Mouse (Mus musculus): ENCODE data around the gene Gm10719.
A peak's percentile ranks its signal among the peaks of the same experiment; 100 is the strongest.
"Not testable (repeated sequence)": the region's sequence is repeated elsewhere in the genome, so short reads cannot be mapped to it uniquely, and the experiment has no call there.

Gm10719 gene

GRCm38 (mm10) chr9:3026136-3026535 is 8.9 kb downstream of the Gm10719 start:
- not testable (repeated sequence) for DNase-seq

- not testable (repeated sequence) for DNase-seq
These were observed 9.5 kb downstream of the Gm10719 start for GRCm38 (mm10) chr9:3026741-3027140.

DNA sequence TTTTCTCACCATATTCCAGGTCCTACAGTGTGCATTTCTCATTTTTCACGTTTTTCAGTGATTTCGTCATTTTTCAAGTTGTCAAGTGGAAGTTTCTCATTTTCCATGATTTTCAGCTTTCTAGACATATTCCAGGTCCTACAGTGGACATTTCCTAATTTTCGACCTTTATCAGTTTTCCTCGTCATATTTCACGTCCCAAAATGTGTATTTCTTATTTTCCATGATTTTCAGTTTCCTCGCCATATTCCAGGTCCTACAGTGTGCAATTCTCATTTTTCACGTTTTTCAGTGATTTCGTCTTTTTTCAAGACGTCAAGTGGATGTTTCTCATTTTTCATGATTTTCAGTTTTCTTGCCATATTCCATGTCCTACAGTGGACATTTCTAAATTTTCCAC is 10.0 kb downstream of the Gm10719 start:
- not testable (repeated sequence) for DNase-seq

DNA sequence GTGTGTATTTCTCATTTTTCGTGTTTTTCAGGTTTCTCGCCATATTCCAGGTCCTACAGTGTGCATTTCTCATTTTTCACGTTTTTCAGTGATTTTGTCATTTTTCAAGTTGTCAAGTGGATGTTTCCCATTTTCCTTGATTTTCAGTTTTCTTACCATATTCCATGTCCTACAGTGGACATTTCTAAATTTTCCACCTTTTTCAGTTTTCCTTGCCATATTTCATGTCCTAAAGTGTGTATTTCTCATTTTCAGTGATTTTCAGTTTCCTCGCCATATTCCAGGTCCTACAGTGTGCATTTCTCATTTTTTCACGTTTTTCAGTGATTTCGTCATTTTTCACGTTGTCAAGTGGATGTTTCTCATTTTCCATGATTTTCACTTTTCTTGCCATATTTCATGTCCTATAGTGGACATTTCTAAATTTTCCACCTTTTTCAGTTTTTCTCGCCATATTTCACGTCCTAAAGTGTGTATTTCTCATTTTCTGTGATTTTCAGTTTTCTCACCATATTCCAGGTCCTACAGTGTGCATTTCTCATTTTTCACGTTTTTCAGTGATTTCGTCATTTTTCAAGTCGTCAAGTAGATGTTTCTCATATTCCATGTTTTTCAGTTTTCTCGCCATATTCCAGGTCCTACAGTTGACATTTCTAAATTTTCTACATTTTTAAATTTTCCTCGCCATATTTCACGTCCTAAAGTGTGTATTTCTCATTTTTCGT is 12.2 kb downstream of the Gm10719 start:
- DNase-seq: peak; percentile 37

GRCm38 (mm10) chr9:3030677-3031318 is 13.6 kb downstream of the Gm10719 start:
- not testable (repeated sequence) for DNase-seq

- DNase-seq: not testable (repeated sequence)
These were observed 17.1 kb downstream of the Gm10719 start, which contains the start of gene Gm17535 for GRCm38 (mm10) chr9:3034299-3034698. TSS of gene Gm17535 (plus strand) at chr9:3034599.

DNA sequence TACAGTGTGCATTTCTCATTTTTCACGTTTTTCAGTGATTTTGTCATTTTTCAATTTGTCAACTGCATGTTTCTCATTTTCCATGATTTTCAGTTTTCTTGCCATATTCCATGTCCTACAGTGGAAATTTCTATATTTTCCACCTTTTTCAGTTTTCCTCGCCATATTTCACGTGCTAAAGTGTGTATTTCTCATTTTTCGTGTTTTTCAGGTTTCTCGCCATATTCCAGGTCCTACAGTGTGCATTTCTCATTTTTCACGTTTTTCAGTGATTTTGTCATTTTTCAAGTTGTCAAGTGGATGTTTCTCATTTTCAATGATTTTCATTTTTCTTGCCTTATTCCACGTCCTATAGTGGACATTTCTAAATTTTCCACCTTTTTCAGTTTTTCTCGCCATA is 19.4 kb downstream of the Gm10719 start, which contains the start of gene Gm10715:
Gene Gm10715, plus strand, starts transcription at position 301 of the 400 bp plus-strand sequence.
- not testable (repeated sequence) for DNase-seq

- DNase-seq: not testable (repeated sequence)
These were observed 21.0 kb downstream of the Gm10719 start for GRCm38 (mm10) chr9:3038161-3038560.

Measured in lung, postnatal 10 days (tissue).